Mouse (Mus musculus) liver, embryonic 13.5 days (tissue): ENCODE data around the gene Nxpe4. TPM values are rescaled to one million over a fixed set of nuclear protein-coding genes. Genes with fewer than 3 reads are reported as not detected.

Experiments used
- ATAC-seq: fragments of 200-750 bp; cut with Nextera tagmentation; 2 replicates; pipeline ENCODE4 v1.8.0; 2017; ENCODE audit warnings: low read depth, mild to moderate bottlenecking, moderate number of reproducible peaks, moderate library complexity
- DNase-seq: peaks from one replicate; pipeline ENCODE4 v3.0.0; 2022
- H3K27ac ChIP-seq: fragments of 300-500 bp; sonication (generic); 2 replicates; pipeline ENCODE4 v1.5.1; 2015; ENCODE audit warnings: moderate library complexity, mild to moderate bottlenecking, inconsistent platforms
- H3K27me3 ChIP-seq: fragments of 300-500 bp; sonication (generic); 2 replicates; pipeline ENCODE4 v1.6.1; 2015; ENCODE audit warnings: mild to moderate bottlenecking, inconsistent platforms
- H3K36me3 ChIP-seq: fragments of 300-500 bp; sonication (generic); 2 replicates; pipeline ENCODE4 v1.6.1; 2015; ENCODE audit warnings: mild to moderate bottlenecking, inconsistent platforms
- H3K4me1 ChIP-seq: fragments of 300-500 bp; sonication (generic); replicated peaks from 2 replicates; pipeline ENCODE4 v1.6.1; 2015; ENCODE audit warnings: inconsistent platforms
- H3K4me2 ChIP-seq: fragments of 300-500 bp; sonication (generic); 2 replicates; pipeline ENCODE4 v1.6.1; 2015; ENCODE audit warnings: inconsistent platforms, mild to moderate bottlenecking, moderate library complexity
- H3K4me3 ChIP-seq: fragments of 300-500 bp; sonication (generic); replicated peaks from 2 replicates; pipeline ENCODE4 v1.5.1; 2015; ENCODE audit warnings: mild to moderate bottlenecking, inconsistent platforms
- H3K9ac ChIP-seq: fragments of 300-500 bp; sonication (generic); 2 replicates; pipeline ENCODE4 v1.6.1; 2015; ENCODE audit warnings: mild to moderate bottlenecking, inconsistent platforms
- H3K9me3 ChIP-seq: fragments of 300-500 bp; sonication (generic); replicated peaks from 2 replicates; pipeline ENCODE4 v1.6.1; 2016; ENCODE audit warnings: inconsistent platforms
- WGBS: fragments of 180-500 bp; shearing (Covaris S2); methylation state at CpG from one replicate; pipeline ENCODE4 v1.1.7; 2015; ENCODE audit not compliant: insufficient replicate concordance; 5-methylcytosine and 5-hydroxymethylcytosine counted together
- polyA plus RNA-seq: library from polyadenylated mRNA; unstranded; fragments of >200 nt; fragmentation: Nextera tagmentation; extraction: Ambion mirVana; gene quantifications from 2 replicates; pipeline ENCODE4 v1.2.1, GENCODE M21; 2015

Gene Nxpe4
- polyA plus RNA-seq, 1 experiment from 2014 or later = 7.4 TPM

- WGBS = 56% methylated on average over 6 of the region's 6 CpGs
- no peaks in the 10 kb centered on the region for H3K9me3 ChIP-seq
- DNase-seq = no peak
- no peak overlapping the region for H3K4me2 ChIP-seq
- no peaks in the 10 kb centered on the region for H3K4me1 ChIP-seq
- no peak overlapping the region for H3K27ac ChIP-seq
- no peaks in the 10 kb centered on the region for H3K36me3 ChIP-seq
- no peak for ATAC-seq
- H3K9ac ChIP-seq = no peak overlapping the region
- H3K27me3 ChIP-seq = no peaks in the 10 kb centered on the region
- H3K4me3 ChIP-seq = no peak overlapping the region
These were observed 27.0 kb downstream of the Nxpe4 start for GRCm38 (mm10) chr9:48188854-48189253.

GRCm38 (mm10) chr9:48197458-48197884 lies 35.6 kb downstream of the Nxpe4 start:
- Histone ChIP-seq H3K36me3 (no peaks in the 10 kb centered on the region), H3K9ac (no peak overlapping the region), H3K4me3 (no peak overlapping the region), H3K9me3 (no peaks in the 10 kb centered on the region), H3K27ac (no peak overlapping the region), H3K4me1 (no peaks in the 10 kb centered on the region), H3K27me3 (no peaks in the 10 kb centered on the region), H3K4me2 (no peak overlapping the region)
- ATAC-seq = no peak
- 62% methylated on average over 12 of the region's 12 CpGs for WGBS
- no peak for DNase-seq

DNA sequence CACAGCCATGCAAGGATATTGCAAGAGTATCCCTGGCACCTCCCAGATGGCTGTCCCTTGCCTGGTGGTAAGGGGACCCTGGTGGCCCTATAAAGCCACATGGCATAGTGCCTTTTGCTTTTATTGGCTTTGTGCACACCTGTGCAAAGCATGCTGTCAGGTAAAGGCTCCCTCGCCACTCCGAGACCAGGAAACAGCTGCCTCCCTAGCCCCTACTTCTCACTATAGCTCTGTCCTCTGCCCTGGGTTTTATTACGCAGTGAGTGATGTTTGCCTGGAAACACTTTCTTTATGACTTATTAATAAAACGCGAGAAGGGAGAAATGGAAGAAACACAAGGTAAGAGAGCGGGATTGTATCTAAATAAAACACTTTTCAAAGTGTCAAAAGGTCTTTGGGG lies 49.1 kb downstream of the Nxpe4 start:
- Histone ChIP-seq H3K27ac (no peak overlapping the region), H3K27me3 (no peaks in the 10 kb centered on the region), H3K4me3 (no peak overlapping the region), H3K9ac (no peak overlapping the region), H3K4me1 (no peaks in the 10 kb centered on the region), H3K36me3 (no peaks in the 10 kb centered on the region), H3K9me3 (no peaks in the 10 kb centered on the region), H3K4me2 (no peak overlapping the region)
- DNase-seq (no peak), ATAC-seq (no peak)
- 79% methylated on average over 6 of the region's 6 CpGs for WGBS

DNA sequence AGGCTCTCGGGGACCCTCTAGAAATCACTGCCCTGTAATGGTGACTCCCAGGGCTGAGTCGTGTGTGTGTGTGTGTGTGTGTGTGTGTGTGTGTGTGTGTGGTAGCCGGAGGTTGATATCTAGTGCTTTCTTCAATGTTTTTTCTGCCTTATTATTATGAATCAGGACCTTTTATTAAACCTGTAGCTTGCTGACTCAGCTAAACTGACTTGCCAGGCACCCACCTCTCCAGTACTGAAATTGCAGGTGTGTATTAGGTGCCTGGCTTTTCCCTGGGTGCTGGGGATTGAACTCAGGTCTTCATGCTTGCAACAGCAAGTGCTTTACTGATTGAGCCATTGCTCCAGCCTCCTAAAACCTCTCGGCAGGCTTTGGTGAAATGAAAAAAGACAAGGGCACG lies 50.1 kb downstream of the Nxpe4 start:
- no peaks in the 10 kb centered on the region for H3K9me3 ChIP-seq
- no peak for ATAC-seq
- 70% methylated on average over 5 of the region's 5 CpGs for WGBS

GRCm38 (mm10) chr9:48214751-48215150 lies 52.9 kb downstream of the Nxpe4 start:
- Histone ChIP-seq H3K27ac (no peak overlapping the region), H3K9ac (no peak overlapping the region), H3K4me3 (no peak overlapping the region), H3K36me3 (no peaks in the 10 kb centered on the region), H3K4me1 (no peaks in the 10 kb centered on the region), H3K4me2 (no peak overlapping the region), H3K9me3 (no peaks in the 10 kb centered on the region), H3K27me3 (no peaks in the 10 kb centered on the region)
- no peak for DNase-seq
- 63% methylated on average over 9 of the region's 9 CpGs for WGBS
- ATAC-seq = no peak

More for the DNA sequence above, 50.1 kb downstream of the Nxpe4 start:
- H3K4me2 ChIP-seq = no peak overlapping the region
- no peak overlapping the region for H3K27ac ChIP-seq
- no peak overlapping the region for H3K4me3 ChIP-seq
- no peaks in the 10 kb centered on the region for H3K4me1 ChIP-seq
- H3K9ac ChIP-seq = no peak overlapping the region
- no peaks in the 10 kb centered on the region for H3K27me3 ChIP-seq
- DNase-seq = no peak
- no peaks in the 10 kb centered on the region for H3K36me3 ChIP-seq

DNA sequence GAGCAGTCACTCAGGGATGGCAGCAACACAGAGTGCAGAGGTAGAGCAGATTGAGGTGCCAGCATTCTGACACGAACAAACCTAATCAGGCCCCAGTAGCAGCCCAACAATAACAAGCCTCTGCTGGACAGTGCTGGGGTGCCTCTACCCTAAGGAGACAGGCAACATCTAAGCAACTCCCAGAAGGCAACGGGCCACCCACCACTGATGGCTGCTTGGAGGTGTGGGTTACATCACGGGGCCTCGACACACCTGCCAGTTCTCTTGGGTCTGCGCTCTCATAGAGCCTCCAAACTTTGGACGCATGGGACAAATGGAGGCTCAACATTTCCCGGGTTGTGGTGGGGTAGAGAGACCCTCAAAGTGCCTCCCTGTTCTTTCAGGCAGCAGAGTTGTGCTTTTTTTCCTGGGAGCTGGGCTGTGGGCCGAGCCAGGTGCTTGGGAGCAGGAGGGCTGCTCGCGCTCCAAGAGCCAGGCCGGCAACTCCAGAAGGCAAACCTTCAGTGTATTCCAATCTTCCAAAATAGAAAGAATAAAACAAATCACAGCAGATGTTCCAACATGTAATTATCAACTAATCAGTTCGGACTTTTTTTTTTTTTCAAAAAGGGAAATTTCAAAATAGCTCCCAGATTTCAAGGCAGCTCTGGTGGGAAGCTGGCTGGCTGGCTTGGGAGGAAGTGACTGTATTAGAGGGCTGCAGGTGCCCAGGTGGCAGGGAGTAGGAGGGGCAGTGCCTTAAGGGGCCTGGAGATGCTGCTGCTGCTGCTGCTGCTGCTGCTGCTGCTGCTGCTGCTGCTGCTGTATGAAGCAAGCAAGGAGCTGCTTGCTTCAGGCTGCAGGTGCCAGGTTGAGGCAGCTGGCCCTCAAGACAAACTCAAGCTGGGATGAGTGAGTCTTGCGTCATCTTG lies 54.5 kb downstream of the Nxpe4 start:
- DNase-seq = no peak
- Histone ChIP-seq H3K9me3 (no peaks in the 10 kb centered on the region), H3K27me3 (no peaks in the 10 kb centered on the region), H3K4me2 (no peak overlapping the region), H3K4me3 (no peak overlapping the region), H3K4me1 (no peaks in the 10 kb centered on the region), H3K9ac (no peak overlapping the region), H3K36me3 (no peaks in the 10 kb centered on the region), H3K27ac (no peak overlapping the region)
- WGBS = 72% methylated on average over 13 of the region's 13 CpGs
- ATAC-seq = no peak

- no peak overlapping the region for H3K4me3 ChIP-seq
- 62% methylated on average over 3 of the region's 3 CpGs for WGBS
- H3K9me3 ChIP-seq = no peaks in the 10 kb centered on the region
- no peak for ATAC-seq
- DNase-seq = no peak
- no peak overlapping the region for H3K27ac ChIP-seq
- no peak overlapping the region for H3K9ac ChIP-seq
- H3K4me1 ChIP-seq = no peaks in the 10 kb centered on the region
- no peaks in the 10 kb centered on the region for H3K36me3 ChIP-seq
- H3K27me3 ChIP-seq = no peaks in the 10 kb centered on the region
- H3K4me2 ChIP-seq = no peak overlapping the region
These were observed 68.9 kb downstream of the Nxpe4 start for GRCm38 (mm10) chr9:48230706-48231105.

GRCm38 (mm10) chr9:48236455-48236854 lies 74.6 kb downstream of the Nxpe4 start:
- H3K4me1 ChIP-seq = no peaks in the 10 kb centered on the region
- no peak for ATAC-seq
- no peak overlapping the region for H3K4me3 ChIP-seq
- H3K4me2 ChIP-seq = no peak overlapping the region
- no peaks in the 10 kb centered on the region for H3K36me3 ChIP-seq
- no peak overlapping the region for H3K27ac ChIP-seq
- WGBS = 46% methylated on average over 6 of the region's 6 CpGs
- H3K27me3 ChIP-seq = 0 out of 2 replicates have a peak, but pooled peaks cover 4% of the 10 kb centered on the region
- no peaks in the 10 kb centered on the region for H3K9me3 ChIP-seq
- H3K9ac ChIP-seq = no peak overlapping the region
- DNase-seq = no peak

DNA sequence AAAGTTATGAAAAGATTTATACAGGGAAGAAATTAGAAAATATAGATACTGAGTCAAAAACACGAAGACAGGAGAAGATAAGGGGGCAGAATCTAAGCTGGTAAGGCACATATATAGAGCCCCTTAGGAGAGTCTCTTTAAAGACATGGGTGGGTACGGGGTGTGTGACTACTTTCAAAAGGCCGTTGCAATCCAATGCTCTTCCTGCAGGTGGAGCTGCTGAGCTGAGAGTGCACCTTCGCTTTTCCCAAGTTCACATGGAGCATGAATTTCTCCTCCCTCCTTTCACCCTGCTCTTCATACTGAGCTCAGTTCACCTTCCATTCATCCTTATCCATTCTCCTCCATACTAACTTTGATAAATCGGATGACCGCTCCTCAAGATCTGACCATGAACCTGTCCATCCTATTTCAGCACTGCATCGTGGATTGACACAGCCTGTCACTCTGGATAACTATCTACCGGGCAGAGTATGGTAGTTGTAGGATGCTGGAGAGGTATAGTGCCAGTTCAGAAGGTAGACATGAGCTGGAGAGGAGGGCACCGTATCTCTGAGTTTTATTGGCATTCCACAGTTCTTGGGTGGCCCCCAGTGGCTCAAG lies 76.4 kb downstream of the Nxpe4 start:
- DNase-seq (no peak), ATAC-seq (no peak)
- no peaks in the 10 kb centered on the region for H3K9me3 ChIP-seq
- H3K4me2 ChIP-seq = no peak overlapping the region
- H3K27me3 ChIP-seq = 0 out of 2 replicates have a peak, but pooled peaks cover 4% of the 10 kb centered on the region
- no peak overlapping the region for H3K4me3 ChIP-seq
- no peak overlapping the region for H3K9ac ChIP-seq
- no peak overlapping the region for H3K27ac ChIP-seq
- 58% methylated on average over 9 of the region's 9 CpGs for WGBS
- no peaks in the 10 kb centered on the region for H3K4me1 ChIP-seq
- no peaks in the 10 kb centered on the region for H3K36me3 ChIP-seq

DNA sequence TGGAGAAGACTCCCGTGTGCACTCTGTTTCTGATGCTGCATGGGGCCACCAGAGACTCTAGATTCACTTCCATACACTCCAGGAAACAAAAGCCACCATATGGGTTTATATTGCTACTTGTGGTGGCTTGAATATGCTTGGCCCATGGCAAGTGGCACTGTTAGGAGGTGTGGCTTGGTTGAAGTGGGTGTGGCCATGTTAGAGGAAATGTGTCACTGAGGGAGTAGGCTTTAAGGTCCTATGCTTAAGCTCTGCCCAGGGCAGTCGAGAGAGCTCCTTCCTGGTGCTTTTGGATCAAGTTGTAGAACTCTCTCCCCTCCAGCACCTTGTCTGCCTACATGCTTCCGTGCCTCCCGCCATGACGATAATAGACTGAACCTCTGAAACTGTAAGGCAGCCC lies 77.6 kb downstream of the Nxpe4 start:
- DNase-seq (no peak), ATAC-seq (no peak)
- Histone ChIP-seq H3K4me1 (no peaks in the 10 kb centered on the region), H3K9me3 (no peaks in the 10 kb centered on the region), H3K4me2 (no peak overlapping the region), H3K36me3 (no peaks in the 10 kb centered on the region), H3K4me3 (no peak overlapping the region), H3K9ac (no peak overlapping the region), H3K27ac (no peak overlapping the region), H3K27me3 (0 out of 2 replicates have a peak, but pooled peaks cover 4% of the 10 kb centered on the region)
- WGBS = 68% methylated on average over 5 of the region's 5 CpGs

GRCm38 (mm10) chr9:48240431-48240830 lies 78.6 kb downstream of the Nxpe4 start:
- no peaks in the 10 kb centered on the region for H3K4me1 ChIP-seq
- ATAC-seq (no peak), DNase-seq (no peak)
- H3K9me3 ChIP-seq = no peaks in the 10 kb centered on the region
- no peak overlapping the region for H3K4me2 ChIP-seq
- WGBS = 36% methylated on average over 5 of the region's 5 CpGs
- H3K27ac ChIP-seq = no peak overlapping the region
- no peak overlapping the region for H3K9ac ChIP-seq
- 0 out of 2 replicates have a peak, but pooled peaks cover 4% of the 10 kb centered on the region for H3K27me3 ChIP-seq
- no peak overlapping the region for H3K4me3 ChIP-seq
- no peaks in the 10 kb centered on the region for H3K36me3 ChIP-seq
